Mouse (Mus musculus) ES-E14 (cell line): ENCODE data around the gene Myrfl.

Experiments
- CHD2 ChIP-seq: IDR thresholded peaks from 2 replicates; pipeline ENCODE4 v1.6.1; 2014; ENCODE audit warnings: mild to moderate bottlenecking, low read depth, low read length, inconsistent platforms
- HCFC1 ChIP-seq: IDR thresholded peaks from 2 replicates; pipeline ENCODE4 v1.6.1; 2012; ENCODE audit warnings: low read length, inconsistent platforms, borderline replicate concordance; ENCODE audit not compliant: insufficient read depth
- MAFK ChIP-seq: IDR thresholded peaks from 2 replicates; pipeline ENCODE4 v1.6.1; 2014; ENCODE audit warnings: mild to moderate bottlenecking, low read depth, low read length, inconsistent platforms; ENCODE audit not compliant: insufficient read depth
- ZNF384 ChIP-seq: IDR thresholded peaks from 2 replicates; pipeline ENCODE4 v1.6.1; 2012; ENCODE audit warnings: low read depth, low read length, inconsistent platforms

DNA sequence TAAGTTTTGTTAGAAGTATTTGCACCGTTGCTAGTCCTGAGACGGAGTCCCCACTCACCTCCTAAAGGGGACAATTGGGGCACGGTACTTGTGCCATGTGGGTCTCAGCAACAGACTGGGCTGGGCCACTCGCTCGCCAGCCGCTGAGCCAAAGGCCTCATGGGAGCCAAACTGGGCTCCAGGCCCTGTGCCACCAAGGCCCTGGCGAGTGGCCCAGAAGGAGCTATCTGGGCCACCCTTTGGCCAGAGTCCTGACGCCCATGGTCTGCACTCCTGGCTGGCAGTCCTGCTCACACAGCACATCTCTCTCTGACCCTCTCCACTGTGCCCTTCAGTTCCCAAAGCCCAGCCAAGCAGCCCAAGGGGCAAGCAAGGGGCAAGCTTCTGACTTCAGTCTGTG, 161.1 kb downstream of the Myrfl start:
- TF ChIP-seq CHD2 (no peak), MAFK (no peak), ZNF384 (no peak), HCFC1 (no peak)
